37 mouse cellular contexts compared by ENCODE assay signal in the genomic region with DNA sequence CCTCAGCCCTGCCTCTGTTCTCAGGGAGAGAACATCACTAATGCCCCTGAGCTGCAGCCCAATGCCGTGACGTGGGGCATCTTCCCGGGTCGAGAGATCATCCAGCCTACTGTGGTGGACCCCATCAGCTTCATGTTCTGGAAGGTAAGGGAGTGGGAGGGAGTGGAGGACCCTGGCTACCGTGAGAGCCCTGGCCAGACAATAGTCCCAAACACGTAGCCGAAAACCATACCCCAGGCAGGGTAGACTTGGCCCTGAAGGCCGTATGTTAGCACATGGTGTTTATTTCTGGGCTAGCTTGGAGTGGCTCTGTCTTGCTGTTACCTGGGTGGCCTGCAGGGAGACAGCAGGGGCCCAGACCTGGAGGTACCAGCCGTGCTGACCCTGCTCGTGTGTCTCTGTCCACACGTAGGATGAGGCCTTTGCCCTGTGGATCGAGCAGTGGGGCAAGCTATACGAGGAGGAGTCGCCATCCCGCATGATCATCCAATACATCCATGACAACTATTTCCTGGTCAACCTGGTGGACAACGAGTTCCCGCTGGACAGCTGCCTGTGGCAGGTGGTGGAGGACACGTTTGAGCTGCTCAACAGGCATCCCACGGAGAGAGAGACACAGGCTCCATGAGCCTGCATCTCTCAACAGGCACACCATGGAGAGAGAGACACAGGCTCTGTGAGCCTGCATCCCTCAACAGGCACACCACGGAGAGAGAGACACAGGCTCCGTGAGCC. TPM values are rescaled to one million over a fixed set of nuclear protein-coding genes. Genes with fewer than 3 reads are reported as not detected.
DNase-seq lines count a peak whose midpoint lies in the region; ATAC-seq and TF ChIP-seq lines count a peak whose summit lies in the region.
"Had no signal": no experiment of that assay in that cellular context is flagged by ENCODE, and none has a peak within 500 bp of the region (broad histone marks: within the 10 kb centered on the region; RNA-seq: fewer than 3 reads in every experiment).

No protein-coding gene starts in this region.

- H3K36me3 ChIP-seq in forebrain, embryonic 11.5 days (ENCODE audit: control insufficient read depth, insufficient read depth, low read length), result peaks cover 6% of the 10 kb centered on the region; the same call in 1 of the 2 replicates
- H3K36me3 ChIP-seq in forebrain, embryonic 16.5 days (ENCODE audit: control insufficient read depth, insufficient read depth), result peaks cover 16% of the 10 kb centered on the region
- peaks cover 34% of the 10 kb centered on the region for H3K36me3 ChIP-seq in midbrain, embryonic 11.5 days (ENCODE audit: control insufficient read depth, insufficient read depth, low read length)
- H3K36me3 ChIP-seq in midbrain, embryonic 10.5 days, result peaks cover 90% of the 10 kb centered on the region
- peaks cover 36% of the 10 kb centered on the region for H3K36me3 ChIP-seq in myocyte (ENCODE audit: control insufficient read depth, insufficient read depth)

- H3K4me2 ChIP-seq in forebrain, embryonic 11.5 days (ENCODE audit: low read depth, low read length, severe bottlenecking), result no peak overlapping the region
- no peak overlapping the region for H3K4me2 ChIP-seq in forebrain, embryonic 16.5 days (ENCODE audit: low read length)
- no peak overlapping the region for H3K4me2 ChIP-seq in midbrain, embryonic 11.5 days
- H3K4me2 ChIP-seq in myocyte (ENCODE audit: low read depth), result no peak overlapping the region
- H3K4me2 ChIP-seq: forebrain, embryonic 13.5 days; heart, embryonic 11.5 days; hindbrain, embryonic 12.5 days; intestine, embryonic 15.5 days; limb, embryonic 12.5 days; liver, embryonic 15.5 days; lung, embryonic 15.5 days; midbrain, embryonic 12.5 days; neural tube, embryonic 15.5 days; stomach, embryonic 15.5 days had no signal

- no peak for ATAC-seq in forebrain, embryonic 11.5 days (replicated peaks; ENCODE audit: low FRiP score)
- no peak for ATAC-seq in forebrain, embryonic 16.5 days
- no peak for ATAC-seq in midbrain, embryonic 11.5 days (ENCODE audit: low FRiP score)
- ATAC-seq in erythroid progenitor cell, adult 5-6 weeks (replicated peaks; ENCODE audit: low FRiP score, poor library complexity, severe bottlenecking), result no peak
- ATAC-seq: forebrain, embryonic 13.5 days; hindbrain, postnatal 0 days; intestine, embryonic 15.5 days; Patski had no signal

- H3ac ChIP-seq in myocyte (ENCODE audit: control insufficient read depth, insufficient read length), result no peak overlapping the region

- H3K9ac ChIP-seq in forebrain, embryonic 11.5 days (ENCODE audit: low read length), result no peak overlapping the region
- H3K9ac ChIP-seq in forebrain, embryonic 16.5 days (replicated peaks; ENCODE audit: low read depth, low read length), result no peak overlapping the region
- H3K9ac ChIP-seq in midbrain, embryonic 11.5 days (ENCODE audit: low read length), result no peak overlapping the region
- H3K9ac ChIP-seq: forebrain, embryonic 13.5 days; hindbrain, embryonic 12.5 days; intestine, embryonic 15.5 days; limb, embryonic 12.5 days; liver, embryonic 15.5 days; lung, embryonic 15.5 days; midbrain, embryonic 12.5 days; neural tube, embryonic 15.5 days; stomach, embryonic 15.5 days had no signal

- DNase-seq in forebrain, embryonic 11.5 days (ENCODE audit: low spot score), result peak; percentile 52
- peak; percentile 56 for DNase-seq in midbrain, embryonic 11.5 days (ENCODE audit: low spot score, missing footprints)
- no peak for DNase-seq in midbrain, embryonic 10.5 days (ENCODE audit: low spot score)
- DNase-seq in cerebellum, adult 8-10 months, result peak; percentile 61
- no peak for DNase-seq in urinary bladder, postnatal 14 days (ENCODE audit: low spot score)
- DNase-seq: adrenal gland, postnatal 10 days; gastrocnemius, postnatal 10 days; heart, postnatal 36 days; kidney, adult 2 months; kidney, postnatal 4 days; layer of hippocampus, adult 9-11 months; retina, postnatal 1 day; right cerebral cortex, postnatal 25 days; thymus, postnatal 14 days had no signal

- H3K79me2 ChIP-seq in myocyte (ENCODE audit: control insufficient read depth, insufficient read depth), result no peaks in the 10 kb centered on the region

- H3K4me1 ChIP-seq in forebrain, embryonic 11.5 days (replicated peaks; ENCODE audit: control insufficient read depth, insufficient read depth, low read length), result no peaks in the 10 kb centered on the region
- H3K4me1 ChIP-seq in forebrain, embryonic 16.5 days (replicated peaks; ENCODE audit: control insufficient read depth, insufficient read depth, low read length), result peaks cover 6% of the 10 kb centered on the region; the same call in 1 of the 2 replicates
- H3K4me1 ChIP-seq in midbrain, embryonic 11.5 days (ENCODE audit: control insufficient read depth, insufficient read depth, low read length), result no peaks in the 10 kb centered on the region
- H3K4me1 ChIP-seq in midbrain, embryonic 10.5 days, result peaks cover 2% of the 10 kb centered on the region; the same call in 1 of the 2 replicates
- H3K4me1 ChIP-seq: forebrain, embryonic 13.5 days; hindbrain, embryonic 12.5 days; limb, embryonic 12.5 days; midbrain, embryonic 12.5 days; neural tube, embryonic 15.5 days; stomach, embryonic 15.5 days had no signal

- WGBS in forebrain, embryonic 11.5 days, result 89% methylated on average over 21 of the region's 21 CpGs
- WGBS in forebrain, embryonic 16.5 days, result 93% methylated on average over 21 of the region's 21 CpGs
- WGBS in midbrain, embryonic 11.5 days, result 93% methylated on average over 21 of the region's 21 CpGs
- WGBS in midbrain, embryonic 10.5 days, result 92% methylated on average over 21 of the region's 21 CpGs

- no peaks in the 10 kb centered on the region for H3K9me3 ChIP-seq in forebrain, embryonic 11.5 days (ENCODE audit: control insufficient read depth, low read length)
- no peaks in the 10 kb centered on the region for H3K9me3 ChIP-seq in forebrain, embryonic 16.5 days (ENCODE audit: control insufficient read depth, low read length)
- no peaks in the 10 kb centered on the region for H3K9me3 ChIP-seq in midbrain, embryonic 11.5 days (ENCODE audit: control insufficient read depth, low read length)
- H3K9me3 ChIP-seq in midbrain, embryonic 10.5 days (replicated peaks), result no peaks in the 10 kb centered on the region
- H3K9me3 ChIP-seq: forebrain, embryonic 13.5 days; hindbrain, embryonic 12.5 days; intestine, embryonic 15.5 days; limb, embryonic 12.5 days; liver, embryonic 15.5 days; lung, embryonic 15.5 days; midbrain, embryonic 12.5 days; neural tube, embryonic 15.5 days; stomach, embryonic 15.5 days had no signal

- TF ChIP-seq POLR2A in myocyte (IDR thresholded peaks at IDR 0.05; ENCODE audit: insufficient read length, low read depth), result no peak

- no peak overlapping the region for H3K4me3 ChIP-seq in forebrain, embryonic 11.5 days (ENCODE audit: low read depth, low read length)
- H3K4me3 ChIP-seq in forebrain, embryonic 16.5 days (replicated peaks; ENCODE audit: low read length), result no peak overlapping the region
- H3K4me3 ChIP-seq in midbrain, embryonic 11.5 days (ENCODE audit: low read depth, low read length), result no peak overlapping the region
- no peak overlapping the region for H3K4me3 ChIP-seq in midbrain, embryonic 10.5 days
- no peak overlapping the region for H3K4me3 ChIP-seq in myocyte
- H3K4me3 ChIP-seq: erythroblast, embryonic 14.5 days; forebrain, embryonic 13.5 days; hindbrain, embryonic 12.5 days; intestine, embryonic 15.5 days; limb, embryonic 12.5 days; liver, embryonic 15.5 days; lung, embryonic 15.5 days; midbrain, embryonic 12.5 days; neural tube, embryonic 15.5 days; stomach, embryonic 15.5 days had no signal

- no peak overlapping the region for H3K27ac ChIP-seq in forebrain, embryonic 11.5 days (ENCODE audit: low read depth, low read length)
- no peak overlapping the region for H3K27ac ChIP-seq in forebrain, embryonic 16.5 days (ENCODE audit: low read length)
- no peak overlapping the region for H3K27ac ChIP-seq in midbrain, embryonic 11.5 days (ENCODE audit: low read depth, low read length)
- H3K27ac ChIP-seq in midbrain, embryonic 10.5 days (replicated peaks), result no peak overlapping the region
- H3K27ac ChIP-seq: forebrain, embryonic 13.5 days; hindbrain, embryonic 12.5 days; hindbrain, postnatal 0 days; intestine, embryonic 15.5 days; limb, embryonic 12.5 days; liver, embryonic 15.5 days; lung, embryonic 15.5 days; midbrain, embryonic 12.5 days; neural tube, embryonic 15.5 days; stomach, embryonic 15.5 days had no signal

- no peaks in the 10 kb centered on the region for H3K27me3 ChIP-seq in forebrain, embryonic 11.5 days (ENCODE audit: control insufficient read depth, insufficient read depth, low read length)
- no peaks in the 10 kb centered on the region for H3K27me3 ChIP-seq in forebrain, embryonic 16.5 days (replicated peaks; ENCODE audit: control insufficient read depth, insufficient read depth, low read length)
- no peaks in the 10 kb centered on the region for H3K27me3 ChIP-seq in midbrain, embryonic 11.5 days (ENCODE audit: control insufficient read depth, insufficient read depth, low read length)
- H3K27me3 ChIP-seq in midbrain, embryonic 10.5 days (ENCODE audit: low read depth, poor library complexity, severe bottlenecking), result no peaks in the 10 kb centered on the region
- H3K27me3 ChIP-seq in myocyte (ENCODE audit: control insufficient read depth, insufficient read depth, insufficient read length), result no peaks in the 10 kb centered on the region
- H3K27me3 ChIP-seq: forebrain, embryonic 13.5 days; hindbrain, embryonic 12.5 days; intestine, embryonic 15.5 days; limb, embryonic 12.5 days; liver, embryonic 15.5 days; lung, embryonic 15.5 days; midbrain, embryonic 12.5 days; neural tube, embryonic 15.5 days; Patski; stomach, embryonic 15.5 days had no signal

RNA-seq across cellular contexts. Expression of a gene that starts 16.3 kb away (rescaled TPM):
- polyA plus RNA-seq in forebrain, embryonic 11.5 days (2014; fragmentation: Nextera tagmentation; extraction: Ambion mirVana), result 25.5 and 27.6 TPM in 2 replicates
- polyA plus RNA-seq in forebrain, embryonic 16.5 days (2015; fragmentation: Nextera tagmentation; extraction: Ambion mirVana), result 17.3 and 22.0 TPM in 2 replicates
- polyA plus RNA-seq in midbrain, embryonic 11.5 days (2014; fragmentation: Nextera tagmentation; extraction: Ambion mirVana), result 17.8 and 18.9 TPM in 2 replicates
- polyA plus RNA-seq in midbrain, embryonic 10.5 days (2016; fragmentation: Nextera tagmentation; extraction: Ambion mirVana), result 25.4 and 33.3 TPM in 2 replicates
- 31.8 TPM for polyA plus RNA-seq in myocyte (2012; fragmentation: generic; extraction: Trizol)
- total RNA-seq in erythroid progenitor cell, adult 5-6 weeks (2015; ENCODE audit: low replicate concordance), result 5.8 and 8.0 TPM in 2 replicates
- 2.0 and 7.1 TPM in 2 replicates for total RNA-seq in erythroid progenitor cell, adult 5-6 weeks (2017; ENCODE audit: low replicate concordance)

RNA-seq across cellular contexts. Expression of a gene that starts 16.5 kb away (rescaled TPM):
- 14.6 and 15.5 TPM in 2 replicates for polyA plus RNA-seq in forebrain, embryonic 11.5 days (2014; fragmentation: Nextera tagmentation; extraction: Ambion mirVana)
- polyA plus RNA-seq in forebrain, embryonic 16.5 days (2015; fragmentation: Nextera tagmentation; extraction: Ambion mirVana), result 34.3 and 40.6 TPM in 2 replicates
- polyA plus RNA-seq in midbrain, embryonic 11.5 days (2014; fragmentation: Nextera tagmentation; extraction: Ambion mirVana), result 19.2 and 20.2 TPM in 2 replicates
- polyA plus RNA-seq in midbrain, embryonic 10.5 days (2016; fragmentation: Nextera tagmentation; extraction: Ambion mirVana), result 15.6 and 20.4 TPM in 2 replicates
- 19.6 TPM for polyA plus RNA-seq in myocyte (2012; fragmentation: generic; extraction: Trizol)
- total RNA-seq in erythroid progenitor cell, adult 5-6 weeks (2015; ENCODE audit: low replicate concordance), result 1.3 and 2.5 TPM in 2 replicates
- total RNA-seq in erythroid progenitor cell, adult 5-6 weeks (2017; ENCODE audit: low replicate concordance), result 1.7 and 2.7 TPM in 2 replicates

RNA-seq across cellular contexts. Expression of a gene that starts 32.7 kb away (rescaled TPM):
- 15.0 and 15.6 TPM in 2 replicates for polyA plus RNA-seq in forebrain, embryonic 11.5 days (2014; fragmentation: Nextera tagmentation; extraction: Ambion mirVana)
- 4.7 and 5.5 TPM in 2 replicates for polyA plus RNA-seq in forebrain, embryonic 16.5 days (2015; fragmentation: Nextera tagmentation; extraction: Ambion mirVana)
- 11.7 TPM in 2 replicates for polyA plus RNA-seq in midbrain, embryonic 11.5 days (2014; fragmentation: Nextera tagmentation; extraction: Ambion mirVana)
- polyA plus RNA-seq in midbrain, embryonic 10.5 days (2016; fragmentation: Nextera tagmentation; extraction: Ambion mirVana), result 16.4 and 17.4 TPM in 2 replicates
- 10.9 TPM for polyA plus RNA-seq in myocyte (2012; fragmentation: generic; extraction: Trizol)
- 4.6 and 5.8 TPM in 2 replicates for total RNA-seq in erythroid progenitor cell, adult 5-6 weeks (2015; ENCODE audit: low replicate concordance)
- 3.6 and 4.1 TPM in 2 replicates for total RNA-seq in erythroid progenitor cell, adult 5-6 weeks (2017; ENCODE audit: low replicate concordance)

RNA-seq across cellular contexts. Expression of a gene that starts 54.6 kb away (rescaled TPM):
- 0.29 TPM in 1 of 2 replicates, not detected in the other for polyA plus RNA-seq in forebrain, embryonic 11.5 days (2014; fragmentation: Nextera tagmentation; extraction: Ambion mirVana)
- 0.83 TPM in 1 of 2 replicates, not detected in the other for polyA plus RNA-seq in forebrain, embryonic 16.5 days (2015; fragmentation: Nextera tagmentation; extraction: Ambion mirVana)
- 0.51 and 0.68 TPM in 2 replicates for polyA plus RNA-seq in midbrain, embryonic 11.5 days (2014; fragmentation: Nextera tagmentation; extraction: Ambion mirVana)
- polyA plus RNA-seq in midbrain, embryonic 10.5 days (2016; fragmentation: Nextera tagmentation; extraction: Ambion mirVana), result 0.25 and 0.67 TPM in 2 replicates
- not detected for polyA plus RNA-seq in myocyte (2012; fragmentation: generic; extraction: Trizol)
- not detected in 2 replicates for total RNA-seq in erythroid progenitor cell, adult 5-6 weeks (2015; ENCODE audit: low replicate concordance)
- not detected in 2 replicates for total RNA-seq in erythroid progenitor cell, adult 5-6 weeks (2017; ENCODE audit: low replicate concordance)
- total RNA-seq: adrenal gland, postnatal 10 days; common myeloid progenitor, adult 5-6 weeks; gastrocnemius, postnatal 10 days; liver, adult 2 months; megakaryocyte progenitor cell, adult 5-6 weeks; MEL; monocyte, adult 5-6 weeks had no signal
- polyA plus RNA-seq: embryonic facial prominence, embryonic 14.5 days; erythroblast, embryonic 14.5 days; gonadal fat pad, adult 2 months; intestine, embryonic 15.5 days; liver, adult 2 months had no signal

Comparison
In these comparisons a context has a peak if more than half of its experiments do, and no peak if none do; other contexts are left out.
1. DNase-seq: peak in forebrain, embryonic 11.5 days (single experiment), midbrain, embryonic 11.5 days (single experiment) and cerebellum, adult 8-10 months (single experiment); none in midbrain, embryonic 10.5 days (single experiment) and urinary bladder, postnatal 14 days (single experiment).